Mouse (Mus musculus): ENCODE data around the gene Fgf16. TPM values are rescaled to one million over a fixed set of nuclear protein-coding genes. Genes with fewer than 3 reads are reported as not detected.

Gene Fgf16
- polyA plus RNA-seq, 1 experiment from 2014 or later, result not detected

- ATAC-seq, result no peak
- Histone ChIP-seq H3K4me3 (no peak overlapping the region), H3K27ac (no peak overlapping the region), H3K27me3 (replicated peaks) (peaks cover 75% of the 10 kb centered on the region), H3K36me3 (no peaks in the 10 kb centered on the region), H3K9me3 (replicated peaks) (no peaks in the 10 kb centered on the region), H3K4me2 (no peak overlapping the region), H3K9ac (no peak overlapping the region), H3K4me1 (no peaks in the 10 kb centered on the region)
- 59% methylated on average over 3 of the region's 3 CpGs for WGBS (ENCODE audit: insufficient replicate concordance)
Observed at GRCm38 (mm10) chrX:105767932-105768331, 3.9 kb downstream of the Fgf16 start.

GRCm38 (mm10) chrX:105773281-105773680 lies 9.2 kb downstream of the Fgf16 start:
- no peaks in the 10 kb centered on the region for H3K4me1 ChIP-seq
- no peak overlapping the region for H3K4me3 ChIP-seq
- H3K27me3 ChIP-seq (replicated peaks), result peaks cover 26% of the 10 kb centered on the region
- H3K4me2 ChIP-seq, result no peak overlapping the region
- H3K9ac ChIP-seq, result no peak overlapping the region
- WGBS (ENCODE audit: insufficient replicate concordance), result 75% methylated on average over 5 of the region's 5 CpGs
- no peak for ATAC-seq
- no peak overlapping the region for H3K27ac ChIP-seq
- H3K9me3 ChIP-seq (replicated peaks), result no peaks in the 10 kb centered on the region
- no peaks in the 10 kb centered on the region for H3K36me3 ChIP-seq

- no peak for ATAC-seq
- 60% methylated on average over 8 of the region's 8 CpGs for WGBS (ENCODE audit: insufficient replicate concordance)
- Histone ChIP-seq H3K9me3 (replicated peaks) (no peaks in the 10 kb centered on the region), H3K4me1 (no peaks in the 10 kb centered on the region), H3K4me2 (no peak overlapping the region), H3K27me3 (replicated peaks) (peaks cover 4% of the 10 kb centered on the region; the same call in 1 of the 2 replicates), H3K9ac (no peak overlapping the region), H3K4me3 (no peak overlapping the region), H3K36me3 (peaks cover 2% of the 10 kb centered on the region; the same call in 1 of the 2 replicates), H3K27ac (no peak overlapping the region)
Observed at GRCm38 (mm10) chrX:105794806-105795403, 30.8 kb downstream of the Fgf16 start.

GRCm38 (mm10) chrX:105824462-105824861 lies 60.4 kb downstream of the Fgf16 start:
- no peaks in the 10 kb centered on the region for H3K9me3 ChIP-seq (replicated peaks)
- no peak overlapping the region for H3K4me2 ChIP-seq
- H3K27me3 ChIP-seq (replicated peaks), result no peaks in the 10 kb centered on the region
- no peak for ATAC-seq
- WGBS (ENCODE audit: insufficient replicate concordance), result 48% methylated on average over 5 of the region's 5 CpGs
- no peak overlapping the region for H3K9ac ChIP-seq
- no peak overlapping the region for H3K4me3 ChIP-seq
- no peaks in the 10 kb centered on the region for H3K4me1 ChIP-seq
- peaks cover 47% of the 10 kb centered on the region for H3K36me3 ChIP-seq
- no peak overlapping the region for H3K27ac ChIP-seq

Other genes with a start within 250 kb of the Fgf16 start
- gene Atrx, start 165.1 kb downstream of the Fgf16 start, polyA plus RNA-seq (2016; fragmentation: Nextera tagmentation; extraction: Ambion mirVana), result 67.8 and 70.1 TPM in 2 replicates
- 35.4 and 36.3 TPM in 2 replicates for gene Magt1, start 247.6 kb downstream of the Fgf16 start, polyA plus RNA-seq (2016; fragmentation: Nextera tagmentation; extraction: Ambion mirVana)

All from liver, embryonic 12.5 days (tissue).